Comparison of ENCODE assay signal across 9 mouse cellular contexts in genomic region chr19:38482406-38483181, GRCm38 (mm10). TPM values are rescaled to one million over a fixed set of nuclear protein-coding genes. Genes with fewer than 3 reads are reported as not detected.
DNase-seq lines count a peak whose midpoint lies in the region; ATAC-seq and TF ChIP-seq lines count a peak whose summit lies in the region.
"Had no signal": no experiment of that assay in that cellular context is flagged by ENCODE, and none has a peak within 500 bp of the region (broad histone marks: within the 10 kb centered on the region; RNA-seq: fewer than 3 reads in every experiment).

No protein-coding gene starts in this region.

- no peak for DNase-seq in kidney, postnatal 0 days (ENCODE audit: low spot score)
- DNase-seq in kidney, postnatal 25 days, result no peak
- DNase-seq in limb, embryonic 10.5 days (ENCODE audit: low spot score), result no peak
- no peak for DNase-seq in liver, embryonic 11.5 days (ENCODE audit: low spot score)
- DNase-seq in cerebellum, adult 11 months, result no peak

- no peak for TF ChIP-seq CTCF in kidney, postnatal 0 days (IDR thresholded peaks at IDR 0.05; ENCODE audit: low read depth)

- no peaks in the 10 kb centered on the region for H3K36me3 ChIP-seq in kidney, postnatal 0 days (ENCODE audit: insufficient read depth, low read length)
- H3K36me3 ChIP-seq in forebrain, embryonic 12.5 days (replicated peaks), result no peaks in the 10 kb centered on the region
- no peaks in the 10 kb centered on the region for H3K36me3 ChIP-seq in limb, embryonic 10.5 days
- H3K36me3 ChIP-seq in stomach, embryonic 14.5 days (ENCODE audit: control insufficient read depth, insufficient read depth, low read length), result no peaks in the 10 kb centered on the region
- H3K36me3 ChIP-seq in liver, embryonic 11.5 days (ENCODE audit: control insufficient read depth, insufficient read depth, low read length), result no peaks in the 10 kb centered on the region
- H3K36me3 ChIP-seq: G1E had no signal

- H3K4me3 ChIP-seq in kidney, postnatal 0 days (replicated peaks; ENCODE audit: low read depth, low read length), result no peak overlapping the region
- H3K4me3 ChIP-seq in forebrain, embryonic 12.5 days (replicated peaks), result peak overlapping the region; percentile 69
- H3K4me3 ChIP-seq in limb, embryonic 10.5 days, result peak overlapping the region; percentile 77; the same call in 1 of the 2 replicates
- H3K4me3 ChIP-seq in stomach, embryonic 14.5 days (ENCODE audit: low read depth, low read length), result peak overlapping the region; percentile 65; the same call in 1 of the 2 replicates
- H3K4me3 ChIP-seq in liver, embryonic 11.5 days (ENCODE audit: low read depth, low read length), result no peak overlapping the region

- no peak for ATAC-seq in kidney, postnatal 0 days (replicated peaks; ENCODE audit: low FRiP score, low read depth)
- no peak for ATAC-seq in forebrain, embryonic 12.5 days (ENCODE audit: low FRiP score)
- ATAC-seq in stomach, embryonic 14.5 days (ENCODE audit: insufficient number of reproducible peaks, insufficient read depth, low FRiP score, low read depth), result no peak
- no peak for ATAC-seq in liver, embryonic 11.5 days (replicated peaks; ENCODE audit: low FRiP score)

- H3K4me1 ChIP-seq in kidney, postnatal 0 days (replicated peaks; ENCODE audit: insufficient read depth, low read length), result no peaks in the 10 kb centered on the region
- peaks cover 67% of the 10 kb centered on the region for H3K4me1 ChIP-seq in forebrain, embryonic 12.5 days
- peaks cover 46% of the 10 kb centered on the region for H3K4me1 ChIP-seq in limb, embryonic 10.5 days
- H3K4me1 ChIP-seq in stomach, embryonic 14.5 days (ENCODE audit: control insufficient read depth, insufficient read depth, low read length), result peaks cover 5% of the 10 kb centered on the region; the same call in 1 of the 2 replicates
- H3K4me1 ChIP-seq in liver, embryonic 11.5 days (replicated peaks; ENCODE audit: control insufficient read depth, insufficient read depth, low read length), result no peaks in the 10 kb centered on the region

- peak overlapping the region; percentile 93; the same call in 1 of the 2 replicates for H3K4me2 ChIP-seq in kidney, postnatal 0 days (ENCODE audit: low read length)
- peak overlapping the region; percentile 93 for H3K4me2 ChIP-seq in forebrain, embryonic 12.5 days
- H3K4me2 ChIP-seq in stomach, embryonic 14.5 days (replicated peaks; ENCODE audit: low read depth, low read length), result peak overlapping the region; percentile 93
- H3K4me2 ChIP-seq in liver, embryonic 11.5 days, result no peak overlapping the region

- no peak overlapping the region for H3K27ac ChIP-seq in kidney, postnatal 0 days
- no peak overlapping the region for H3K27ac ChIP-seq in forebrain, embryonic 12.5 days
- H3K27ac ChIP-seq in limb, embryonic 10.5 days, result no peak overlapping the region
- no peak overlapping the region for H3K27ac ChIP-seq in stomach, embryonic 14.5 days (ENCODE audit: low read length)
- no peak overlapping the region for H3K27ac ChIP-seq in liver, embryonic 11.5 days (ENCODE audit: low read depth, low read length)
- H3K27ac ChIP-seq: macrophage had no signal

- peaks cover 5% of the 10 kb centered on the region for H3K27me3 ChIP-seq in kidney, postnatal 0 days (ENCODE audit: insufficient read depth, low read length)
- H3K27me3 ChIP-seq in forebrain, embryonic 12.5 days, result peaks cover 80% of the 10 kb centered on the region
- H3K27me3 ChIP-seq in limb, embryonic 10.5 days (ENCODE audit: low read depth, poor library complexity, severe bottlenecking), result peaks cover 39% of the 10 kb centered on the region
- H3K27me3 ChIP-seq in stomach, embryonic 14.5 days (ENCODE audit: control insufficient read depth, insufficient read depth, low read length), result no peaks in the 10 kb centered on the region
- H3K27me3 ChIP-seq in liver, embryonic 11.5 days (replicated peaks; ENCODE audit: control insufficient read depth, insufficient read depth, low read length), result peaks cover 49% of the 10 kb centered on the region

- WGBS in kidney, postnatal 0 days, result 23% methylated on average over 19 of the region's 19 CpGs
- WGBS in forebrain, embryonic 12.5 days, result 25% methylated on average over 19 of the region's 19 CpGs
- WGBS in limb, embryonic 10.5 days, result 33% methylated on average over 19 of the region's 19 CpGs
- 23% methylated on average over 19 of the region's 19 CpGs for WGBS in stomach, embryonic 14.5 days
- 28% methylated on average over 19 of the region's 19 CpGs for WGBS in liver, embryonic 11.5 days

- no peaks in the 10 kb centered on the region for H3K9me3 ChIP-seq in kidney, postnatal 0 days (replicated peaks; ENCODE audit: low read length)
- H3K9me3 ChIP-seq in forebrain, embryonic 12.5 days, result no peaks in the 10 kb centered on the region
- H3K9me3 ChIP-seq in limb, embryonic 10.5 days (replicated peaks), result no peaks in the 10 kb centered on the region
- H3K9me3 ChIP-seq in stomach, embryonic 14.5 days (ENCODE audit: control insufficient read depth, low read depth, low read length), result no peaks in the 10 kb centered on the region
- H3K9me3 ChIP-seq in liver, embryonic 11.5 days (ENCODE audit: control insufficient read depth, low read length), result no peaks in the 10 kb centered on the region
- H3K9me3 ChIP-seq: G1E had no signal

- H3K9ac ChIP-seq in kidney, postnatal 0 days (ENCODE audit: low read depth, low read length), result no peak overlapping the region
- H3K9ac ChIP-seq in forebrain, embryonic 12.5 days, result peak overlapping the region; percentile 8; the same call in 1 of the 2 replicates
- no peak overlapping the region for H3K9ac ChIP-seq in stomach, embryonic 14.5 days (replicated peaks; ENCODE audit: low read depth, low read length)
- no peak overlapping the region for H3K9ac ChIP-seq in liver, embryonic 11.5 days (ENCODE audit: low read depth, low read length)

RNA-seq across cellular contexts. Expression of gene Plce1, which starts 1.7 kb away (rescaled TPM):
- 2.5 and 3.9 TPM in 2 replicates for polyA plus RNA-seq in kidney, postnatal 0 days (2015; fragmentation: Nextera tagmentation; extraction: Ambion mirVana)
- 6.0 and 6.2 TPM in 2 replicates for polyA plus RNA-seq in forebrain, embryonic 12.5 days (2016; fragmentation: Nextera tagmentation; extraction: Ambion mirVana)
- polyA plus RNA-seq in limb, embryonic 10.5 days (2016; fragmentation: Nextera tagmentation; extraction: Ambion mirVana), result 1.6 and 2.6 TPM in 2 replicates
- 9.2 and 12.2 TPM in 2 replicates for polyA plus RNA-seq in stomach, embryonic 14.5 days (2014; fragmentation: Nextera tagmentation; extraction: Ambion mirVana)
- polyA plus RNA-seq in liver, embryonic 11.5 days (2014; fragmentation: Nextera tagmentation; extraction: Ambion mirVana), result 1.1 and 1.9 TPM in 2 replicates
- polyA plus RNA-seq: G1E, macrophage had no signal

Comparison
In these comparisons a context has a peak if more than half of its experiments do, and no peak if none do; other contexts are left out.
1. H3K4me3 ChIP-seq: peak in forebrain, embryonic 12.5 days (single experiment), limb, embryonic 10.5 days (single experiment) and stomach, embryonic 14.5 days (single experiment); none in kidney, postnatal 0 days (single experiment) and liver, embryonic 11.5 days (single experiment).